Mouse (Mus musculus) left cerebral cortex, adult 2 months (tissue): ENCODE results near the gene Ric3. TPM values are rescaled to one million over a fixed set of nuclear protein-coding genes. Genes with fewer than 3 reads are reported as not detected.
"Not testable (repeated sequence)": the region's sequence is repeated elsewhere in the genome, so short reads cannot be mapped to it uniquely, and the experiment has no call there.

Experiments
- DNase-seq, 2 experiments: peaks; one replicate each; pipeline ENCODE4 v3.0.0; 2021 to 2022; ENCODE audit warnings: low spot score in 2 of 2, mixed read lengths in 1 of 2; ENCODE audit errors: extremely low spot score in 1 of 2
- H3K27ac ChIP-seq: fragments of 200-600 bp; 2 replicates; pipeline ENCODE4 v1.8.1; 2022
- H3K4me3 ChIP-seq: fragments of 200-600 bp; 2 replicates; pipeline ENCODE4 v1.8.1; 2022
- CTCF ChIP-seq: fragments of 200-600 bp; IDR thresholded peaks from 2 replicates; pipeline ENCODE4 v1.8.1; 2022; ENCODE audit warnings: antibody characterized with exemption, mild to moderate bottlenecking, moderate library complexity
- intact Hi-C: fragments of 180-260 bp; cut with DNase I; formaldehyde crosslinking; loops from one replicate; pipeline ENCODE4 v1.15.1; 2025
- total RNA-seq, 2 experiments: library from RNA; stranded (reverse); gene quantifications; 2 replicates each; pipeline ENCODE4 v1.2.3; 2021

Ric3 gene
- total RNA-seq, 2 experiments from 2014 or later, result 63.7 to 66.3 TPM

GRCm38 (mm10) chr7:109097203-109097602 lies 14.1 kb upstream of the Ric3 start:
- intact Hi-C loops, result loop anchor here (5.0 kb wide), 1 partner anchor 120 kb away; no protein-coding TSS in a partner anchor
- H3K4me3 ChIP-seq, result no peak overlapping the region
- no peak for TF ChIP-seq CTCF
- H3K27ac ChIP-seq, result no peak overlapping the region
- DNase-seq, result no peak

- TF ChIP-seq CTCF, result no peak
- Histone ChIP-seq H3K4me3 (no peak overlapping the region), H3K27ac (no peak overlapping the region)
- DNase-seq, result no peak
- intact Hi-C loops, result loop anchor here (5.0 kb wide), 1 partner anchor 121 kb away; no protein-coding TSS in a partner anchor
Observed at GRCm38 (mm10) chr7:109096618-109097017, 13.5 kb upstream of the Ric3 start.

GRCm38 (mm10) chr7:109094294-109094693 lies 11.2 kb upstream of the Ric3 start:
- no peak overlapping the region for H3K4me3 ChIP-seq
- no peak overlapping the region for H3K27ac ChIP-seq
- no peak for TF ChIP-seq CTCF
- no peak for DNase-seq
- intact Hi-C loops, result no loop called here

GRCm38 (mm10) chr7:109091316-109091715 lies 8.2 kb upstream of the Ric3 start:
- H3K4me3 ChIP-seq, H3K27ac ChIP-seq, intact Hi-C loops, DNase-seq: not testable (repeated sequence)

- no peak for DNase-seq
- intact Hi-C loops, result no loop called here
- no peak overlapping the region for H3K27ac ChIP-seq
- no peak for TF ChIP-seq CTCF
- H3K4me3 ChIP-seq, result no peak overlapping the region
Observed at GRCm38 (mm10) chr7:109086946-109087345, 3.8 kb upstream of the Ric3 start.

- no peak for DNase-seq
- Histone ChIP-seq H3K4me3 (no peak overlapping the region), H3K27ac (no peak overlapping the region)
- intact Hi-C loops, result no loop called here
- TF ChIP-seq CTCF, result no peak
Observed at GRCm38 (mm10) chr7:109083813-109084184, 668 bp upstream of the Ric3 start.

- H3K27ac ChIP-seq, result peak overlapping the region; percentile 74
- H3K4me3 ChIP-seq, result peak overlapping the region; percentile 87
- intact Hi-C loops, result no loop called here
- no peak for TF ChIP-seq CTCF
- DNase-seq, result no peak
Observed at GRCm38 (mm10) chr7:109082269-109083112, 640 bp downstream of the Ric3 start.

GRCm38 (mm10) chr7:109072326-109072725 lies 10.8 kb downstream of the Ric3 start:
- TF ChIP-seq CTCF, result no peak
- Histone ChIP-seq H3K27ac (no peak overlapping the region), H3K4me3 (no peak overlapping the region)
- DNase-seq, result no peak
- intact Hi-C loops, result no loop called here

GRCm38 (mm10) chr7:109069641-109070040 lies 13.5 kb downstream of the Ric3 start:
- no peak for DNase-seq
- no peak overlapping the region for H3K27ac ChIP-seq
- no peak overlapping the region for H3K4me3 ChIP-seq
- intact Hi-C loops, result no loop called here
- TF ChIP-seq CTCF, result no peak

- Histone ChIP-seq H3K27ac (no peak overlapping the region), H3K4me3 (no peak overlapping the region)
- intact Hi-C loops, result no loop called here
- DNase-seq, result no peak
- TF ChIP-seq CTCF, result no peak
Observed at GRCm38 (mm10) chr7:109059536-109059935, 23.6 kb downstream of the Ric3 start.

- no peak for DNase-seq
- no peak overlapping the region for H3K4me3 ChIP-seq
- no peak for TF ChIP-seq CTCF
- H3K27ac ChIP-seq, result no peak overlapping the region
- intact Hi-C loops, result no loop called here
Observed at GRCm38 (mm10) chr7:109050831-109051230, 32.3 kb downstream of the Ric3 start.

GRCm38 (mm10) chr7:109045876-109046275 lies 37.3 kb downstream of the Ric3 start:
- peak in 1 of 2 experiments; percentile 7 for DNase-seq
- no peak for TF ChIP-seq CTCF
- Histone ChIP-seq H3K27ac (no peak overlapping the region), H3K4me3 (no peak overlapping the region)
- intact Hi-C loops, result no loop called here

- no peak for TF ChIP-seq CTCF
- intact Hi-C loops, result loop anchor here (5.0 kb wide), 1 partner anchor 388 kb away; no protein-coding TSS in a partner anchor
Observed at GRCm38 (mm10) chr7:109039445-109039844, 43.7 kb downstream of the Ric3 start.

More at GRCm38 (mm10) chr7:109039445-109039844, 43.7 kb downstream of the Ric3 start:
- Histone ChIP-seq H3K27ac (peak overlapping the region; percentile 48), H3K4me3 (no peak overlapping the region)
- DNase-seq, result peak in 1 of 2 experiments; percentile 55
